Mouse (Mus musculus) left cerebral cortex, postnatal 36 days (tissue): ENCODE measurements around the gene Fmo2. TPM values are rescaled to one million over a fixed set of nuclear protein-coding genes. Genes with fewer than 3 reads are reported as not detected.

Experiments
- DNase-seq, 2 experiments: peaks; one replicate each; pipeline ENCODE4 v3.0.0; 2021 to 2022; ENCODE audit warnings: low spot score in 2 of 2, mixed read lengths in 1 of 2
- intact Hi-C: fragments of 180-260 bp; cut with DNase I; formaldehyde crosslinking; loops from one replicate; pipeline ENCODE4 v1.15.1; 2025
- total RNA-seq, 2 experiments: library from RNA; stranded (reverse); gene quantifications; 2 replicates each; pipeline ENCODE4 v1.2.3; 2021

Gene Fmo2
- 1 to 10 TPM; 3.2 to 4.0 TPM for total RNA-seq

DNA sequence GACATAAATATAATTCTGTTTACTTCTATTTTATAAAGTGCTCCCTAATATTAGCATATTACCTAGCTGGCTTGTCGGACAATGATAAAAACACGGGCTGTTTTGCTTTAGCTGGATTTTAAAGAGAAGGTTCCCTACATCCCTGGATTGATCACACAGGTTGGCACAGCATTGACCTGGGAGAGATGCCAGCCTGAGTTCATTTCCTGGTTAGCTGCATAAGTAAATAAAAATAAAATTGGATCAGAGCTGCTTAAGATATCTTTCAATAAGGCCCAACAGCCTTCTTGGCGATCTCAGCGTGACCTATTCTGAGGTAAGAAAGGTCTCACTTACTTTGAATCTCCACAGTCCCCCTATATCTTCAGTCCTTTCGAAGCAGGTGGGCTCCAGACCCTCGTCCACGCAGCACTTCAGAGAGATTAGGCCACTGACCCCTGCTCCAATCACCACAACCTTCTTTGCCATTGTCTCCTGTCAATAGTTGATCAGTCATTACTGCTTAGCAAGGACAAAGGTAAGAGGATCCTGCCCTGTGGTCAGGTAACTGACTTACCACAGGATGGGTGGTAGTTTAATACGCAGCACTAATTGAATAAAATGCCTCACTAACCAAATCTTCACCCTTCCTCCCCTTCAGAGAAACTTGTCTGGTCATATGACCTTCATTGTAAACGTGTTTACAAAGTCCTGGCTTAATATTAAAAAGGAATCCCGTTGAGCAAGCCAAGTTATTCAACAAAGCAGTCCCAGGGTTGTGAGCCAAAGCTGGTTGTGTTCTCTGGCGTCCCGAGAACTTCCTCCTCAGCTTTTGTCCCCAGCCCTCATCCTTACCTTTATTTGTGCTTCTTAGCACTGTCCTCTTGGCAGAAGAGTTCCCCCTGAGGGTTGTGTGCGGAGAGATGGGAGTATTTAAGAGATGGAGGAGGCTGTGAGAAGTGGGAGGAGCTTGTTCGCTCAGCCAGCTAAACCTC is at the start of gene Fmo2:
Gene Fmo2, minus strand, starts transcription at position 889 of the 974 bp plus-strand sequence.
- intact Hi-C loops = loop anchor here (2.0 kb wide), 1 partner anchor 159 kb away; no protein-coding TSS in a partner anchor
- DNase-seq = no peak

DNA sequence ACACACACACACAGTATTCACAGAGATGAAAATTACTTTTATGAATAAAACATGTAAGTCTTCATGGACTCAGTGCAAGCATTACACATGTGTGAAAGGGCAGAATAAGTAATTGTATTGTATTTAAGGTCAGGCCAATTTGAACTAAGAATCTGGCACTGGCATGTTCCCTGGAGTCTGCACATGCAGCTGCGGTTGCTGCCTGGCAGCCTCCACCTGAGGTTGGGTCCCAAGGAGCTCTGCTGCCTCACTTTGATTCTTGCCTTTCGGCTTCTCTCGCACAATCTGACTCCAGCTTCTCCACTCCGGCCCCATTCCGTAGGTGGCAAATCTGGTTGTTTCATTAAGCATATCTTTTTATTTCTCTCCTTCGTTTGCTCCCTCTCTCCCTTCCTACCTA is 49.4 kb upstream of the Fmo2 start:
- intact Hi-C loops = no loop called here
- no peak for DNase-seq

DNA sequence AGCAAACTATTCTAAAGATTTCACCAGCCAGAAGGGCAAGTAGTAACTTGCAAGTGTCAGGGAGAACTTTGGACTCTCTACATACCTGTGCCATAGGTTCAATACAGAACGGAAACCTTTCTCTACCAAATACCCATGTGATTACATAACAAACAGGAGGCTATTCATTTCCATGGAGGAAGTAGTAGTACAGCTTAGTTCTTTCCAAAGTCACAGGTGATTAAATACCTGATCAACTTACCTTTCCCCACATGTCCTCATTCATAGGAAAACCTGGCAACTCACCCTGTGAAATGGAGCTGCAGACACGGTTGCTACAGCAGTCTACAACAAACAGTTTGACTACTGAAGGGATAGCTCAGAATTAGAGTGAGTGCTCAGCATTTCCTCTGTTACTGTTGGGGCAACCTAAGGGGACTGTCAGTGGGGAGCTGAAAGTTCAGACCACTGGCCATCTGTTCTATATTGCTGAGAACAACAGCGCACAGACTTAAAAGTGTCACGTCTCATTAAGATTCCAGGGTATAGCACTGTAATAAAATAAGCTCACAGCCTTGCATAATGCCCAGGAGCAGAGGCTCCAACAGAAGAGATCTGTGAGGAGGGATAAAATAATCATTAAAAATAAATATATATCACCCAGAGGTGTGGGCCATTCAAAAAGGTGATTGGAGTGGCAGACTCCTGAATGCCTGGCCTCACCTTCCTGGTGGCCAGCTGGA is 48.5 kb upstream of the Fmo2 start:
- DNase-seq = no peak
- intact Hi-C loops = no loop called here

- no peak for DNase-seq
- intact Hi-C loops = no loop called here
These were observed 45.2 kb upstream of the Fmo2 start for GRCm38 (mm10) chr1:162943700-162944099.

GRCm38 (mm10) chr1:162938696-162939351 is 40.3 kb upstream of the Fmo2 start:
- intact Hi-C loops = no loop called here
- no peak for DNase-seq

GRCm38 (mm10) chr1:162937970-162938695 is 39.6 kb upstream of the Fmo2 start:
- DNase-seq = no peak

DNA sequence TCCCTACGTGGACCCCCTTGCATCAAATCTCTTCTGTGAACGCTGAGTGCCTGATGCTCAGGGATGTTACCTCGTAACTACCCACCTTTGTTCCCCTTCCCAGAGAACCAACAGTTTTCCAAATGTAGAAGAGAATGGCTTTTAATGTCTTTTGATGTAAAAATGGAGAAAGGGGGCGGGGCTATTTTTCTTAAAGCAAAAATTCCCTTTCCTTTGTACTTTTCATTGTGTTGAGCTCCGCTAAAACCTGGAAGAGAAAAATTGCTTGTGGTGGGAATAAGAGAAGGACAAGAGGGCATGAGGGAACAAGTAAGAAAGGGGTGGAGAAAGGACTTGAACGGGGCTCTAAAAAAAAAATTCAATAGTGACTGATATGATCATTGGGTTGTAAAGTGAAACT is 38.9 kb upstream of the Fmo2 start, which contains the start of gene Fmo6:
Gene Fmo6, minus strand, starts transcription at position 101 of the 400 bp plus-strand sequence.
- intact Hi-C loops = no loop called here
- no peak for DNase-seq

More at GRCm38 (mm10) chr1:162937970-162938695, 39.6 kb upstream of the Fmo2 start:
- intact Hi-C loops = no loop called here

DNA sequence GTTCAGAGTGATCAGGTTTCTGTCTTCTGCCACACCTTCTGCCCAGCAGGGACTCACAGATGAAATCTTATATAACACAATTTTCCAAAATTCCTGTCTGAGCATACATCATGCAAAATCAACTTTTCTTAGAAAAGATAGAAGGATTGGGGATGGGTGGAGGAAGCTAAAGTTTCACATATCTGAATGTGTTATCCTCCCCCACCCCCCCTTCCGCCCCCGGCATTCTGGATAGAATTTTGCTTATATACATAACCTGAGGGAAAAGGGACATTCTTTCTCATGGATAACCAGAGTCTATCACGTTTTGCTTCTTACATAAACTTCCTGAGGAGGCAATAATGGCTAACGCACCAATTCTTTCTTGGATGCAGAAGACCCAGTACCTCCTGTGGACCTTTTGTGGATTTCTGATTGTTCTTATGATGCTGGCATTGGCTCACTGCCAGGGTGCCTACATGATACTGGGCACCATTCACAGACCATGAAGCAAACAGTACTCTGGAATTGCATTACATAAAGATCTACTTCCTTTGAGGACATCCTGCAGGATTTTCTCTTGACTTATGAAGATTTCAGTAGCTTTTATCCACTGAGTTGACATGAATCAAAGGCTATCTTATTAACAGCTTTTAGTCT is 36.0 kb upstream of the Fmo2 start:
- peak in 1 of 2 experiments; percentile 11 for DNase-seq
- intact Hi-C loops = no loop called here

- no peak for DNase-seq
These were observed 33.9 kb upstream of the Fmo2 start for GRCm38 (mm10) chr1:162932386-162932785.

GRCm38 (mm10) chr1:162931880-162932279 is 33.4 kb upstream of the Fmo2 start:
- intact Hi-C loops = no loop called here
- DNase-seq = no peak

More at GRCm38 (mm10) chr1:162932386-162932785, 33.9 kb upstream of the Fmo2 start:
- intact Hi-C loops = no loop called here

- intact Hi-C loops = no loop called here
These were observed 32.9 kb upstream of the Fmo2 start for GRCm38 (mm10) chr1:162931310-162931875.

DNA sequence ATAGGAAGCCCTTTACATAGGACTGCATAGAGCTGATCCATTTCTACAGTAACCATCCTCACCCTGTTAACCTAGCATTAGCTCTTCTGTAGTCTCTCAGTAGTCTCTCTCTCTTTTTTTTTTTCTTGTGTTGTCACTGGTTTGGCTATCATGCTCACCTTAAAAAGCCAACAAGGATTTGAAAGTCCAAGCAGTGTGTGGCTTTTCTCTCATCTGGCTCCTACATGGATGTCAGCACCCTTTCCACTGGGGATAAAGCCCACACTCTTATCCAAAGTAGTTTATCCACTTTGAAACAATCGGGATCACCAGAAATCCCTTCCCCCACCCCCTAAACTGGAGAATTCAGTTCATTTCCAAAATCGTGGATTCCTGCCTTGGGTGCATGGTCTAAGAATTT is 32.1 kb upstream of the Fmo2 start:
- DNase-seq = no peak
- intact Hi-C loops = no loop called here

More at GRCm38 (mm10) chr1:162931310-162931875, 32.9 kb upstream of the Fmo2 start:
- DNase-seq = no peak

DNA sequence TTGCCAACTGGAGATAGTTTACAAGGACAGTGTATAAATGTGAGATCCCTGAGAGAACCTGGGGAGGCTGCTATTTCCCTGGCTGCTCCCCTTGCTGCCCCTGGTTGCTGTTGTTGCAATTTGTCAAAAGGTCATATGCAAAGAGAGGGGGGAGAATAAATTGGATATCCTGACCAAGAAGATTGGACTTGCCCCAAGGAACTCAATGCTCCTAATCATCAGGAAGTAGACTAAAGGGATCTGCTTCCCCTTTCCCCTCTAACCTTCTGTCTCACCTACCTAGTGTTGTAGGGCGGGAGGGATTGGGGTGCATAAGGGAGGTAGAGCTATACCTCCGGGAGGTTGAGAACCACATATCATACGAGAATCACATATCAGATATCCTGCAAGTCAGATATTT is 30.6 kb upstream of the Fmo2 start:
- intact Hi-C loops = no loop called here

GRCm38 (mm10) chr1:162925121-162925520 is 26.6 kb upstream of the Fmo2 start:
- intact Hi-C loops = no loop called here
- DNase-seq = no peak

More for the DNA sequence above, 30.6 kb upstream of the Fmo2 start:
- no peak for DNase-seq

DNA sequence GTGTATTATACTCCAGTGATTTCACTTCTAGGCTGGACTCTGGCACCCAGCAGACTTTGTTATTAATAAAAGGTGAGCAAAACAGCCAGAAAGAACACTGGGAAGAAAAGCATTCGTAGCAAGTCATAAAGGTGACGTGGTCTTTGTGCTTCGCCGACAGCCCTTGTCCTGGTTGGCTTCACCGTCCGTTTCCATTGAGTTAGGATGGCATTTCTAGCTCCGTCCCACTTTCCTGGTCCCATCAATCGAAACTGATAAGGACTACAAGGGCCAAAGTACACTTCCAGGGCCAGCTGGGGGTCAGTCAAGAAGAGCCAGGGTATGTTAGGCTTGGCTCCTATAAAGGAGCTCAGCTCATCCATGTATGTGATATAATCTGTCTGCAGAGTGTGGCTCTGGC is 18.1 kb upstream of the Fmo2 start:
- intact Hi-C loops = no loop called here
- no peak for DNase-seq

GRCm38 (mm10) chr1:162914932-162915556 is 16.5 kb upstream of the Fmo2 start:
- no peak for DNase-seq
- intact Hi-C loops = no loop called here

DNA sequence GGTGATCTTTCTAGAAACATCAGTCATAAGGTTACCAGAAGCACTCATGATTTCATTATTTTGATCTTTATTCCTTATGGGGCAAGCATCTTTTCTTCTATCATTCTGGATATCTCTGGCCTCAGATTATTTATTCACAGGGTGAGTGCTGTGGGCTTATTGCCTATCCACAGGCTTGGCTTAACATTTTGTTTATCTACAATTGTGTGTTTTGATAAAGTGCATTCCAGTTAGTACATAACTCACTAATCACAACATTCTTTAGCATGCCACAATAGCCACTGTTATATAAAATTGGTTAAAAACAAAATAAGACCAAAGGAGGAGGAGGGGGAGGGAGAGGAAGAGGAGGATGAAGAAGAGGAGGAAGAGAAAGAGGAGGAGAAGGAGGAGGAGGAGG is 13.6 kb upstream of the Fmo2 start:
- no peak for DNase-seq

DNA sequence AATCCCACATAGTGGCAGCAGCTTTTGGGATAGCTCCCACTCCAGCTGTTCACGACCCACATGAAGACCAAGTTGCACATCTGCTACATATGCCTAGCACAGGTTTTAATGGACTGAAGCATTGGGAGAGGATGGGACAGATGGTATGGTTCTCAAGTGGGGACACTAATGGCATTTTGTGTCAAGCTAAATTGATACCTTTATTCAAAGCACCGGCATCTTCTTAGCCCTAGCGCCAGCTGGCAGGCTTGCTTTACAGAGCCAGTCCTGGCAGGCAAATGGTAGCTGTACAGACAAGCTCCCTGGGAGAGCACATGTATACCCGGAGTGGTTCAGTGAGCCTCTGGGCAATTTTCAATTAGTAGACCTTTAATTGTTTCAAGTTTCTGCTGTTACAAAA is 3.4 kb upstream of the Fmo2 start:
- DNase-seq = no peak
- intact Hi-C loops = no loop called here

More for the DNA sequence above, 13.6 kb upstream of the Fmo2 start:
- intact Hi-C loops = no loop called here
